8 mouse cellular contexts compared by ENCODE assay signal in the genomic region with DNA sequence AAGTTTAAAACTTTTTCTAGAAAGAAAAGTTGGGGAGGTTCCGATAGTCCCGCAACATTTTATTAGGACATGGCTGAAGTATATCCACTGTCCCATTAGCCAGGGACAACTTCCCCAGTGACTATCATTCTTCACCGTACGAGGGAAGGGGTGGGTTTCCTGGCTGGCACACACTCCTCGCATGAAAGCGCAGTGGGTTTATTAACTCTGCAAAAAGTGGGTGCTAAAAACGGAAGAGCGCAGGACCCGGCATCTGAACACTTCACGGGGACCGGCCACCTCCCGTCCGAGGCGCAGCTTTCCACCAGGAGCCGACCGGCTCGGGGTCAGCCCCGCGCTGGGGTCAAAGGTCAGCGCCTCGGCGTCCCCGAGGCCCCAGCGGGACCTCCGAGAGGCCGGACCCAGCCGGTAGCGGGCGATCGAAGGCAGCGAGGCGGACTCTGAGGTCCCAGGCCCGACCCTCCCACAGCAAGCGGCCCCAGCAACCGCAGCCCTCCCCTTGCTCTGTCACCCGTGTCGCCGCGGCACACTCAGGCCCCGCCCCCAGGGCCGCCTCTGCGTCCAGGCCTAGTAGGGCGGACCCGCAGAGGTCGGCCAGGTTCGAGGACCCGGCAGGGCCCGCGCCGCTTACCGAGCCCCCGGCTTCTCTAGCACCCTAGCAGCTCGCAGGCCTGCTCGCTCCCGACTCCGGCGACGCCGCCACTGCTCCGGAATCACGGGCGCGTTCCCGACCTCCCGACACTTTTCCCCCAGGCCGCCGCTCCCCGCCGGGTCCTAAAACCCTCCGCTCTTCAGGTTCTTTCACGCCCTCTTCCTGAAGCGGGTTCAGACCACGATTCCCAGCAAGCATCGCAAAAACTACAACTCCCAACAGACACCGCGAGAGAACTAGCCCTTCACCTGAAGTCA. TPM values are rescaled to one million over a fixed set of nuclear protein-coding genes. Genes with fewer than 3 reads are reported as not detected.
DNase-seq lines count a peak whose midpoint lies in the region; ATAC-seq lines count a peak whose summit lies in the region.

TSS of gene Armh3 (minus strand) at position 704 of the 909 bp plus-strand sequence.

- H3K27me3 ChIP-seq in hindbrain, embryonic 16.5 days (replicated peaks; ENCODE audit: control insufficient read depth, insufficient read depth, low read length) = no peaks in the 10 kb centered on the region; the same call in 1 of the 2 replicates

- peak within 1 kb of the TSS; percentile 95 for H3K9ac ChIP-seq in hindbrain, embryonic 16.5 days (ENCODE audit: low read depth, low read length)

- peak; percentile 95 for ATAC-seq in hindbrain, embryonic 16.5 days

- H3K4me3 ChIP-seq in hindbrain, embryonic 16.5 days (ENCODE audit: low read length) = peak within 1 kb of the TSS; percentile 92
- H3K4me3 ChIP-seq in macrophage (ENCODE audit: inconsistent target) = peak within 1 kb of the TSS; percentile 55

- H3K36me3 ChIP-seq in hindbrain, embryonic 16.5 days (ENCODE audit: control insufficient read depth, insufficient read depth, low read length) = no peaks in the 10 kb centered on the region
- H3K36me3 ChIP-seq in macrophage (ENCODE audit: inconsistent target) = no peaks in the 10 kb centered on the region

- H3K27ac ChIP-seq in hindbrain, embryonic 16.5 days (ENCODE audit: low read depth, low read length) = peak within 1 kb of the TSS; percentile 98
- H3K27ac ChIP-seq in macrophage = peak within 1 kb of the TSS; percentile 55

- peak within 1 kb of the TSS; percentile 72 for H3K4me2 ChIP-seq in hindbrain, embryonic 16.5 days (ENCODE audit: low read length)

- H3K79me2 ChIP-seq in macrophage (ENCODE audit: inconsistent target) = peaks cover 34% of the 10 kb centered on the region; the same call in 1 of the 2 replicates

- H3K4me1 ChIP-seq in hindbrain, embryonic 16.5 days (ENCODE audit: control insufficient read depth, insufficient read depth, low read depth, low read length) = peaks cover 4% of the 10 kb centered on the region

- DNase-seq in WW6 (ENCODE audit: low read depth, low spot score) = peak; percentile 84
- DNase-seq in cerebellum, postnatal 4 days (ENCODE audit: low spot score in 2 of 2) = peak; percentile 77 to 88
- peak; percentile 93 for DNase-seq in gastrocnemius, adult 18-20 months (ENCODE audit: low spot score)
- peak; percentile 92 to 96 for DNase-seq in left cerebral cortex, adult 18-20 months (ENCODE audit: low spot score in 2 of 2)
- peak; percentile 96 for DNase-seq in right cerebral cortex, adult 18-20 months
- peak; percentile 64 for DNase-seq in urinary bladder, postnatal 10 days (ENCODE audit: low spot score)

- 2% methylated on average over 60 of the region's 76 CpGs for WGBS in hindbrain, embryonic 16.5 days
- whole genome bisulfite sequencing in macrophage (ENCODE audit: missing documents) = under 1% methylated on average over 51 of the region's 76 CpGs

- no peaks in the 10 kb centered on the region for H3K9me3 ChIP-seq in hindbrain, embryonic 16.5 days (ENCODE audit: control insufficient read depth, low read length)

RNA-seq across cellular contexts. Expression of gene Armh3, which starts in this region (rescaled TPM):
- total RNA-seq in gastrocnemius, adult 18-20 months (2021) = 10 to 100 TPM; 11.9 to 12.6 TPM
- 21.4 and 22.6 TPM in 2 replicates for polyA plus RNA-seq in hindbrain, embryonic 16.5 days (2015; fragmentation: Nextera tagmentation; extraction: Ambion mirVana)
- 10 to 100 TPM; 17.5 to 20.2 TPM for total RNA-seq in left cerebral cortex, adult 18-20 months (2021)
- total RNA-seq in macrophage (2018; cell fraction: chromatin; rRNA removed) = 10 to 100 TPM; 34.8 to 90.3 (median 60.6) TPM
- total RNA-seq in macrophage (2018; cell fraction: cytosol; rRNA removed) = 10 to 100 TPM in 20 of 26 experiments, 1 to 10 TPM in 6; 7.4 to 14.5 (median 10.9) TPM
- total RNA-seq in macrophage (2018; cell fraction: nucleus; rRNA removed) = 10 to 100 TPM; 13.8 to 56.2 (median 26.6) TPM
- 9.3 to 14.2 TPM (median 10.7 TPM) in 3 replicates for polyA plus RNA-seq in macrophage (2018)

Comparison
In these comparisons a context has a peak if more than half of its experiments do, and no peak if none do; other contexts are left out.
1. Peak in every context shown above with its lines: DNase-seq, ATAC-seq, H3K4me3 ChIP-seq and H3K27ac ChIP-seq.